Mouse (Mus musculus) CH12.LX (cell line): ENCODE data around the gene 4930415O20Rik. TPM values are rescaled to one million over a fixed set of nuclear protein-coding genes. Genes with fewer than 3 reads are reported as not detected.

Source experiments
- DNase-seq: peaks from one replicate; pipeline ENCODE4 v3.0.0-alpha.2; 2013; ENCODE audit errors: extremely low read depth
- H3K27ac ChIP-seq: 2 replicates; pipeline ENCODE4 v1.5.1; 2012; ENCODE audit warnings: low read depth, mild to moderate bottlenecking, control low read depth, moderate library complexity; ENCODE audit not compliant: insufficient read depth
- H3K27me3 ChIP-seq: replicated peaks from 2 replicates; pipeline ENCODE3; 2012; ENCODE audit warnings: inconsistent platforms
- H3K36me3 ChIP-seq, 2 experiments: replicated peaks in 1 of 2; 2 replicates each; pipeline versions ENCODE3 to v1.6.1; 2012; ENCODE audit warnings: inconsistent platforms in 1 of 2, low read length in 1 of 2, mild to moderate bottlenecking in 1 of 2, mixed read lengths in 1 of 2, moderate library complexity in 1 of 2; ENCODE audit not compliant: control insufficient read depth in 1 of 2, insufficient read depth in 1 of 2
- H3K4me1 ChIP-seq, 2 experiments: 2 replicates each; pipeline ENCODE4 v1.6.1; 2012; ENCODE audit warnings: inconsistent platforms in 1 of 2, moderate library complexity in 1 of 2; ENCODE audit not compliant: insufficient read depth in 2 of 2, control insufficient read depth in 1 of 2
- H3K4me2 ChIP-seq: 2 replicates; pipeline ENCODE4 v1.6.1; 2012; ENCODE audit warnings: low read depth, mild to moderate bottlenecking, control low read depth; ENCODE audit not compliant: poor library complexity, insufficient read depth, severe bottlenecking
- H3K4me3 ChIP-seq, 3 experiments: fragments of 150-350 bp in 1 of 3; sonication (generic) in 1 of 3; replicated peaks in 1 of 3; 2 replicates each; pipeline versions ENCODE3 to v1.5.1; 2011 to 2012; ENCODE audit warnings: low read depth in 2 of 3, low read length in 2 of 3, mild to moderate bottlenecking in 2 of 3, moderate library complexity in 2 of 3, control low read depth in 1 of 3, improper control_type of control experiment in 1 of 3, inconsistent platforms in 1 of 3, mixed read lengths in 1 of 3; ENCODE audit not compliant: poor library complexity in 1 of 3
- H3K79me2 ChIP-seq: replicated peaks from 2 replicates; pipeline ENCODE4 v1.6.1; 2012; ENCODE audit warnings: mild to moderate bottlenecking, moderate library complexity; ENCODE audit not compliant: control insufficient read depth, poor library complexity, insufficient read depth, severe bottlenecking; ENCODE audit errors: extremely low read depth
- H3K9ac ChIP-seq: 2 replicates; pipeline ENCODE4 v1.6.1; 2012; ENCODE audit warnings: low read depth, mild to moderate bottlenecking, control low read depth, moderate library complexity; ENCODE audit not compliant: insufficient read depth
- H3K9me3 ChIP-seq: replicated peaks from 2 replicates; pipeline ENCODE3; 2012; ENCODE audit warnings: low read length, inconsistent platforms, mixed read lengths
- CTCF ChIP-seq, 2 experiments: IDR thresholded peaks in 1 of 2; conservative IDR thresholded peaks in 1 of 2; 2 replicates each; pipeline ENCODE4 v1.5.1; 2011 to 2012; ENCODE audit warnings: low read depth in 2 of 2, low read length in 2 of 2, improper control_type of control experiment in 1 of 2, inconsistent platforms in 1 of 2, mild to moderate bottlenecking in 1 of 2, moderate library complexity in 1 of 2
- ELF1 ChIP-seq: IDR thresholded peaks from 2 replicates; pipeline ENCODE4 v1.6.1; 2014; ENCODE audit warnings: low read depth, mild to moderate bottlenecking, inconsistent platforms, low read length, improper control_type of control experiment
- EP300 ChIP-seq: IDR thresholded peaks from 2 replicates; pipeline ENCODE4 v1.6.1; 2011; ENCODE audit warnings: low read length, improper control_type of control experiment
- ETS1 ChIP-seq: conservative IDR thresholded peaks from 2 replicates; pipeline ENCODE4 v1.6.1; 2012; ENCODE audit warnings: low read depth, mild to moderate bottlenecking, inconsistent platforms, low read length, improper control_type of control experiment, moderate library complexity
- IRF4 ChIP-seq: IDR thresholded peaks from 2 replicates; pipeline ENCODE4 v1.6.1; 2014; ENCODE audit warnings: low read depth, mild to moderate bottlenecking, inconsistent platforms, low read length, improper control_type of control experiment
- JUN ChIP-seq: IDR thresholded peaks from 2 replicates; pipeline ENCODE4 v1.6.1; 2011; ENCODE audit warnings: low read depth, mild to moderate bottlenecking, low read length, improper control_type of control experiment, moderate library complexity; ENCODE audit not compliant: insufficient read depth
- JUND ChIP-seq: conservative IDR thresholded peaks from 2 replicates; pipeline ENCODE4 v1.6.1; 2011; ENCODE audit warnings: low read depth, low read length, improper control_type of control experiment
- MAFK ChIP-seq: IDR thresholded peaks from 2 replicates; pipeline ENCODE4 v1.6.1; 2011; ENCODE audit warnings: low read length, improper control_type of control experiment; ENCODE audit not compliant: insufficient replicate concordance
- POLR2AphosphoS2 ChIP-seq: IDR thresholded peaks from 2 replicates; pipeline ENCODE4 v1.6.1; 2011; ENCODE audit warnings: low read depth, low read length, improper control_type of control experiment
- RAD21 ChIP-seq: IDR thresholded peaks from 2 replicates; pipeline ENCODE4 v1.6.1; 2011; ENCODE audit warnings: low read depth, mild to moderate bottlenecking, low read length, improper control_type of control experiment, moderate library complexity
- TBP ChIP-seq: conservative IDR thresholded peaks from 2 replicates; pipeline ENCODE4 v1.6.1; 2011; ENCODE audit warnings: low read depth, low read length, improper control_type of control experiment
- USF1 ChIP-seq: IDR thresholded peaks from 2 replicates; pipeline ENCODE4 v1.6.1; 2014; ENCODE audit warnings: low read depth, mild to moderate bottlenecking, inconsistent platforms, low read length, improper control_type of control experiment
- USF2 ChIP-seq: conservative IDR thresholded peaks from 2 replicates; pipeline ENCODE4 v1.6.1; 2011; ENCODE audit warnings: low read depth, low read length, improper control_type of control experiment
- ZC3H11A ChIP-seq: IDR thresholded peaks from 2 replicates; pipeline ENCODE4 v1.6.1; 2012; ENCODE audit warnings: low read depth, mild to moderate bottlenecking, inconsistent platforms, low read length, improper control_type of control experiment
- dilution Hi-C: fragments of 300-500 bp; cut with MboI; formaldehyde crosslinking; loops from 2 replicates; pipeline ENCODE4 v1.14.3; 2020; ENCODE audit warnings: low sequenced_read_pairs; ENCODE audit not compliant: extremely low pct_unique_long_range_greater_than_20kb, extremely low pct_ligation_motif_present
- in situ Hi-C: fragments of 300-500 bp; cut with MboI; formaldehyde crosslinking; loops from 3 replicates; pipeline ENCODE4 v1.14.3; 2019; ENCODE audit warnings: low sequenced_read_pairs, low pct_ligation_motif_present, low pct_unique_long_range_greater_than_20kb, mixed read lengths
- polyA plus RNA-seq: library from polyadenylated mRNA; unstranded; fragments of >175 nt; gene quantifications from 2 replicates; pipeline ENCODE4 v1.2.1, GENCODE M21; 2012; ENCODE audit warnings: low read depth; ENCODE audit not compliant: insufficient read length
- total RNA-seq, 2 experiments: library from RNA; depleted of rRNA; stranded (reverse); fragments of 300-350 nt in 1 of 2; fragments of >200 nt in 1 of 2; gene quantifications; 2 replicates each; pipeline ENCODE4 v1.2.3; 2012 to 2014

4930415O20Rik gene
- total and polyA plus RNA-seq, 3 experiments = not detected

GRCm38 (mm10) chr15:98623361-98623821 lies 52.6 kb downstream of the 4930415O20Rik start:
- in situ Hi-C loops = no loop called here
- H3K36me3 ChIP-seq = no peaks in the 10 kb centered on the region
- H3K4me3 ChIP-seq = no peak overlapping the region
- no peak overlapping the region for H3K9ac ChIP-seq
- H3K4me1 ChIP-seq = 0 out of 4 replicates have a peak, but pooled peaks cover 0 to 2% of the 10 kb centered on the region in 2 experiments
- no peaks in the 10 kb centered on the region; the same call in 1 of the 2 replicates for H3K79me2 ChIP-seq
- H3K9me3 ChIP-seq = peaks cover 18% of the 10 kb centered on the region
- no peak for DNase-seq
- H3K27me3 ChIP-seq = peaks cover 85% of the 10 kb centered on the region
- H3K4me2 ChIP-seq = no peak overlapping the region
- TF ChIP-seq CTCF (conservative IDR thresholded peaks at IDR 0.05 in 1 of 2, IDR thresholded peaks at IDR 0.05 in 1 of 2; ENCODE audit: low read depth in 2 of 2, low read length in 2 of 2) = no peak
- TF ChIP-seq JUN = no peak
- no peak for TF ChIP-seq TBP
- TF ChIP-seq ZC3H11A = no peak
- dilution Hi-C loops = no loop called here
- H3K27ac ChIP-seq = no peak overlapping the region

- TF ChIP-seq JUND (no peak), EP300 (no peak), CTCF (conservative IDR thresholded peaks at IDR 0.05 in 1 of 2, IDR thresholded peaks at IDR 0.05 in 1 of 2; ENCODE audit: low read depth in 2 of 2, low read length in 2 of 2) (no peak), RAD21 (no peak), USF2 (no peak), POLR2AphosphoS2 (no peak), ETS1 (no peak), ELF1 (no peak), IRF4 (no peak), MAFK (no peak), USF1 (no peak)
- no peaks in the 10 kb centered on the region for H3K36me3 ChIP-seq
- no peak overlapping the region for H3K4me3 ChIP-seq
- H3K27ac ChIP-seq = no peak overlapping the region
- H3K9ac ChIP-seq = no peak overlapping the region
- H3K27me3 ChIP-seq = peaks cover 92% of the 10 kb centered on the region
- H3K79me2 ChIP-seq = no peaks in the 10 kb centered on the region; the same call in 1 of the 2 replicates
- H3K4me1 ChIP-seq = peaks cover 4 to 7% of the 10 kb centered on the region in 2 experiments
- no peak overlapping the region for H3K4me2 ChIP-seq
- dilution Hi-C loops (no loop called here), in situ Hi-C loops (no loop called here)
- no peak for DNase-seq
- H3K9me3 ChIP-seq = peaks cover 9% of the 10 kb centered on the region
Observed at GRCm38 (mm10) chr15:98626078-98626477, 55.3 kb downstream of the 4930415O20Rik start.
